Mouse (Mus musculus) kidney, adult 2 months (tissue): ENCODE measurements at regions not wholly inside any gene's neighbourhood (a gene's known extent, or its start where the extent isn't known, plus 50 kb on each side); places are given as distances from the start of the nearest gene placed in this dataset.

ENCODE experiments used
- CTCF ChIP-seq: fragments of 200-500 bp; conservative IDR thresholded peaks from 2 replicates; pipeline ENCODE4 v1.5.1; 2011; ENCODE audit warnings: low read depth, mild to moderate bottlenecking, control low read depth, low read length, moderate library complexity, mixed read lengths; ENCODE audit not compliant: insufficient read depth, insufficient read length
- POLR2A ChIP-seq: fragments of 200-500 bp; IDR thresholded peaks from one replicate; pipeline ENCODE4 v1.6.1; 2011; ENCODE audit warnings: low read depth, low read length, control low read depth

- TF ChIP-seq CTCF = no peak
- no peak for TF ChIP-seq POLR2A
Measured at GRCm38 (mm10) chr10:99323358-99323757, 60.3 kb downstream of the Dusp6 start.
